Mouse (Mus musculus) hindbrain, embryonic 15.5 days (tissue): ENCODE data around the gene Tbc1d15. TPM values are rescaled to one million over a fixed set of nuclear protein-coding genes. Genes with fewer than 3 reads are reported as not detected.

Experiments
- ATAC-seq: fragments of 200-750 bp; cut with Nextera tagmentation; 2 replicates; pipeline ENCODE4 v1.8.0; 2017; ENCODE audit warnings: low read depth, moderate number of reproducible peaks, moderate TSS enrichment; ENCODE audit not compliant: low FRiP score
- H3K27ac ChIP-seq: fragments of 300-500 bp; sonication (generic); replicated peaks from 2 replicates; pipeline ENCODE4 v1.5.1; 2015; ENCODE audit warnings: mild to moderate bottlenecking, inconsistent platforms
- H3K27me3 ChIP-seq: fragments of 300-500 bp; sonication (generic); 2 replicates; pipeline ENCODE4 v1.6.1; 2015; ENCODE audit warnings: control low read depth, inconsistent platforms
- H3K36me3 ChIP-seq: fragments of 300-500 bp; sonication (generic); 2 replicates; pipeline ENCODE4 v1.6.1; 2015; ENCODE audit warnings: control low read depth, inconsistent platforms
- H3K4me1 ChIP-seq: fragments of 300-500 bp; sonication (generic); replicated peaks from 2 replicates; pipeline ENCODE4 v1.6.1; 2015; ENCODE audit warnings: control low read depth, inconsistent platforms
- H3K4me2 ChIP-seq: fragments of 300-500 bp; sonication (generic); 2 replicates; pipeline ENCODE4 v1.6.1; 2015; ENCODE audit warnings: moderate library complexity, mild to moderate bottlenecking, inconsistent platforms
- H3K4me3 ChIP-seq: fragments of 300-500 bp; sonication (generic); 2 replicates; pipeline ENCODE4 v1.5.1; 2015; ENCODE audit warnings: mild to moderate bottlenecking, inconsistent platforms
- H3K9ac ChIP-seq: fragments of 300-500 bp; sonication (generic); 2 replicates; pipeline ENCODE4 v1.6.1; 2015; ENCODE audit warnings: inconsistent platforms
- H3K9me3 ChIP-seq: fragments of 300-500 bp; sonication (generic); 2 replicates; pipeline ENCODE4 v1.6.1; 2016; ENCODE audit warnings: control low read depth, inconsistent platforms
- WGBS: fragments of 180-500 bp; shearing (Covaris S2); methylation state at CpG from one replicate; pipeline ENCODE4 v1.1.7; 2015; 5-methylcytosine and 5-hydroxymethylcytosine counted together
- polyA plus RNA-seq: library from polyadenylated mRNA; unstranded; fragments of >200 nt; fragmentation: Nextera tagmentation; extraction: Ambion mirVana; gene quantifications from 2 replicates; pipeline ENCODE4 v1.2.1, GENCODE M21; 2015

Gene Tbc1d15
- polyA plus RNA-seq, 1 experiment from 2014 or later = 26.1 TPM

DNA sequence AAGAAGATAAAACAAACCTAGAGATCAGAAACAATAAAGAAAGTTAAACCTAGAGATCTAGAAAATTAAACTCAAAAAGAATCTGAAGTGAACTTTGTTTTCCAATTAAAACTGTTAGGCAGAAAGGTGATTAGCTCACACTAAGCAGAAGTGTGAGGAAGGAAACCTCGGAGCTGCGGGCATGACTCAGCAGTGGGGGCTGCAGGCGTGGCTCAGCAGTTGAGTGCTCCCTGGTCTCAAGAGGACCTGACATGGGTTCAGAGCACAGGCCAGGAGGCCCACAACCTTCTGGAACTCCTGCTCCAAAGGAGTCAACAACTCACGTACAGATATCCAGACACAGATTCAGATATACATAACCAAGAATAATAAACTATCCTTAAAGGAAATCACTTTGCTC is 14.5 kb downstream of the Tbc1d15 start:
- no peak for ATAC-seq
- Histone ChIP-seq H3K4me2 (no peak overlapping the region), H3K27ac (no peak overlapping the region), H3K9ac (no peak overlapping the region), H3K27me3 (no peaks in the 10 kb centered on the region), H3K9me3 (no peaks in the 10 kb centered on the region), H3K4me1 (no peaks in the 10 kb centered on the region), H3K4me3 (no peak overlapping the region), H3K36me3 (peaks cover 39% of the 10 kb centered on the region)
- WGBS = 86% methylated on average over 4 of the region's 4 CpGs

DNA sequence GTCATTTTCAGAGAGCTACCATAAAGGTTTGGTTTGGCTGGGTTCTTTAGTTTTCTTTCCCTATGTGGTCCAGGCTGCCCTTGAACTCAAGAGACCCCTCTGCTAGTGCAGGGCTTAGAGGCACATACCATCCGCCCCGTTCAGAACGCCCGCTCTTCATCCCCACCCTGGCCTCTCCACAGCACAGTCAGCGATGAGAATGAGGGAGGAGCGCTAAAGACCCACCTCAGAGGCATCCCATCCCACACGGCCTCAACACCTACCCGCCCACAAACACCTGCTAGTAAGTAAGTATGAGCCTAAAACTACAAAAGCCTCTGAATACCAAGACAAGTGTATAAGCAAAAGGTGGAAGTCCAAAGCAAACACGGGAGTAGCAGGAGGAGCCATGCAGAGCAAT is 15.8 kb downstream of the Tbc1d15 start:
- Histone ChIP-seq H3K36me3 (peaks cover 45% of the 10 kb centered on the region), H3K4me1 (no peaks in the 10 kb centered on the region), H3K27me3 (no peaks in the 10 kb centered on the region), H3K27ac (no peak overlapping the region), H3K4me3 (no peak overlapping the region), H3K4me2 (no peak overlapping the region), H3K9me3 (no peaks in the 10 kb centered on the region), H3K9ac (no peak overlapping the region)
- WGBS = 94% methylated on average over 9 of the region's 9 CpGs
- ATAC-seq = no peak

DNA sequence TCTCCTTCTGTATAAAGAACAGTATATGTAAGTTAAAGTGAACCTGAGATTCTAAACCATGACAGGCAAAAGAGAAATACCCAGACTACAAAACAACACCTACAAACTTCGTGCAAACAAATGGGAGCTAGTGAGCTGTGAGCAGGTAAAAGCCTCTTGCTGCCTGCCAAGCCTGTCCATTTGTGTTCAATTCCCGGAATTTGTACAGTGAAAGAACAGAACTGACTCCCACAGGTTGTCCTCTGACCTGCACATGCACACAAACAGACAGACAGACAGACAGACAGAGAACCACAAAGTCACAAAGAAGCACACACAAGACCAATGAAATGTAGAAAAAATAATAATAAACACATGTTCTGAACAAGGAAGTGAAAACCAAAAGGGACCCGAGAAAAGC is 17.5 kb downstream of the Tbc1d15 start:
- 86% methylated on average over 3 of the region's 3 CpGs for WGBS
- no peak overlapping the region for H3K4me3 ChIP-seq
- H3K27ac ChIP-seq = no peak overlapping the region
- H3K4me2 ChIP-seq = no peak overlapping the region
- H3K36me3 ChIP-seq = peaks cover 38% of the 10 kb centered on the region
- no peaks in the 10 kb centered on the region for H3K27me3 ChIP-seq
- no peaks in the 10 kb centered on the region for H3K9me3 ChIP-seq
- ATAC-seq = no peak
- no peaks in the 10 kb centered on the region for H3K4me1 ChIP-seq
- no peak overlapping the region for H3K9ac ChIP-seq

DNA sequence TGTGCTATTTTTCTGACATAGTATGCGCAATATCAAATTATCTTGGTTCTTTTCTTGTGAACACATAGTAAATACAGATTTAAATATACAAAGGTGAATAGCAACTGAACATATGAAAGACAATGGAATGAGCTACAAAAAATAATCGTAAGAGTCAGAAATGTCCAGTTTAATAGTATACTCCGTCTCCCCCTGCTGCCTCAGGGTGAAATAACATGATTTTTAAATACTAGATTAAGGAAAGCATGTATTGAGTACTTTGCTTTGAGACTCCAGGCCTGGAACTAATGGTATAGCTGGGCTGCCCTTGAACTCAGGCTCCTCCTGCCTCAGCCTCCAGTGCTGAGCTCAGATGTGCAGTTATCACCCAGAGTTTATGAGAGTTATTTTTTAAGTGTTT is 18.8 kb downstream of the Tbc1d15 start:
- no peak for ATAC-seq
- WGBS = 89% methylated on average over 3 of the region's 3 CpGs

DNA sequence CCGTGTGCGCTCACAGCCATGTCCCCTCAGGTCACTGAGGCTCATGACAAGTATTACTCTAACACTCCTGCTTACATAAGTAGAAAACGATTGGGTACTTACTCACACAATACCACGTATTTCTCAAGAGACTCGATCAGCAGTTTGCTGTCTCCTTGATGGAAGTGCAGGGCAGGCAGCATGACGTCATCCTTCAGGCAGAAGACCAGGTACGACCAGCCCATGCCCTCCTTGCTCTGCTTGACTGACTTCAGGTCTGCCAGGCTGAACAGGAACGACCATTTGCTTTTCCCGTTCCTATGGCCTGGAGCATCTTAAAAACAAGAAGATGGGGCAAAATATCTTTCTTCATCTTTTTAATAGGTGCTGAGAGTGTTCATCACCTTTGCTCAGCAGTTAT is 22.2 kb downstream of the Tbc1d15 start:
- Histone ChIP-seq H3K4me1 (no peaks in the 10 kb centered on the region), H3K4me2 (no peak overlapping the region), H3K27ac (no peak overlapping the region), H3K4me3 (no peak overlapping the region), H3K9me3 (no peaks in the 10 kb centered on the region), H3K27me3 (no peaks in the 10 kb centered on the region), H3K36me3 (peaks cover 26% of the 10 kb centered on the region; the same call in 1 of the 2 replicates), H3K9ac (no peak overlapping the region)
- no peak for ATAC-seq
- WGBS = 86% methylated on average over 9 of the region's 9 CpGs

More for the DNA sequence above, 18.8 kb downstream of the Tbc1d15 start:
- no peak overlapping the region for H3K4me3 ChIP-seq
- H3K4me1 ChIP-seq = no peaks in the 10 kb centered on the region
- H3K27me3 ChIP-seq = no peaks in the 10 kb centered on the region
- no peak overlapping the region for H3K27ac ChIP-seq
- H3K4me2 ChIP-seq = no peak overlapping the region
- no peaks in the 10 kb centered on the region for H3K9me3 ChIP-seq
- no peak overlapping the region for H3K9ac ChIP-seq
- H3K36me3 ChIP-seq = peaks cover 32% of the 10 kb centered on the region; the same call in 1 of the 2 replicates

DNA sequence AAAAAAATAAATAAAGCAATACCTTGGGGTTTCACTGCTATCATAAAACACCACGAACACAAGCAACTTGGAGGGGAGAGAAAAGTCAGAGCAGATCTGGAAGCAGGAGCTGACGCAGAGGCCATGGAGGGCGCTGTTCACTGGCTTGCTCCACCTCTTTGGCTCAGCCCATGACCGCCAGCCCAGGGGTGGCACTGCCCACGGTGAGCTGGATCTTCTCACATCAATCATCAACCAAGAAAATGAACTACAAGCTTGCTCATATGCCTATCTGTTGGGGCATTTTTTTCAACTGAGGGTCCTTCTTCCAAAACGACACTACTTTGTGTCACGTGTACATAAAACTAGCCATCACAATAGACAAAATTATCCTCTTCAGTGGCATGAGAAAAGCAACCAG is 24.7 kb downstream of the Tbc1d15 start:
- Histone ChIP-seq H3K27me3 (no peaks in the 10 kb centered on the region), H3K27ac (no peak overlapping the region), H3K9me3 (no peaks in the 10 kb centered on the region), H3K4me1 (no peaks in the 10 kb centered on the region), H3K4me3 (no peak overlapping the region), H3K4me2 (no peak overlapping the region), H3K9ac (no peak overlapping the region), H3K36me3 (peaks cover 17% of the 10 kb centered on the region; the same call in 1 of the 2 replicates)
- WGBS = 93% methylated on average over 7 of the region's 7 CpGs
- ATAC-seq = no peak

DNA sequence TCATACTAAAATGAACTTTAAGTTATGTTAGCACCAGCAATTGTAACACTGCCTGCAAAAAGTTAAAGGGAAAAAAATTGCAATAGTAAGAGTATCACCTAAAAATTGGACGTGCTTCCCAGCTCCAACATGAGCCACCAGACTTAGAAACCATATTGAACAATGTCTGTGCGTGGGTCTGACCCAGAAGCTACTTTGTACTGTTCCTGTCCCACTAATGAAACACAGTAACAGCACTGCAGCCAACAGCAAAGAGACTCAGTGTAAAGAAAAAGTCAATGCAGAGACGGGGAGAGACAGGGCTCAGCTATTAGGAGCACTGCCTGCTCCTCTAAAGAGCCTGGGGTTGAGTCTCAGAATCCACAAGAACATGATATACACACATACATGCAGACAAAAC is 27.4 kb downstream of the Tbc1d15 start:
- 92% methylated on average over 3 of the region's 3 CpGs for WGBS

DNA sequence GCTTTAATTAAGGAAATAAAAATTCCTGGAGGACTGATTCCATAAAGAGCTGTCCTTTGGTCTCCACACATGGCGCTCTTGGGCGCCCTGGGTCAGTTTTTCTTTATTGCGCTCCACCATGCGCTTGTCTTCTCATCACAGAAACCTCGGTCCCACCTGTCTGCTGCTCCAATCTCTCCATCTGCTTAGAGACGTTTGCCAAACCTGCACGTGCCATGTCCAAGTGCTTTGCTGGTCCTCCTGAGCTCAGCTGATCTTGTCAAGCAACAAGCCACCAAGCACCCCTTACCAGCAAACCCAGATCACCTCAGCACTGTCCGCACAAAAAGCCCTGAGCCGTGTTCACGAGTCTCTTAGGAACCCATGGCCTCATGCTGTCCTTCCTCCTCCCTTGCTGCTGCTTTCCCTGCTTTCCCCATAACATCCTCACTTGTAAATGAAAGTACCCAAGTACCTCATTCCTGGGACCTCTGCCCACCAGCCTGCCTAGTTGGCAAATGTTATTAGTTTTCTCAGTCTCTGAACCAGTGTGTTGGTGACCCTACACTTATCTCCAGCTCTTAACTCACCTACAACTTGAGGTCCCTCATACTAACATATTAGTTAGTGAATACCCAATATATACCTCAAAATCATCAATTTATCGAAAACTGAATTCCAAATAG is 38.2 kb downstream of the Tbc1d15 start:
- H3K4me3 ChIP-seq = no peak overlapping the region
- peaks cover 60% of the 10 kb centered on the region for H3K36me3 ChIP-seq
- H3K9me3 ChIP-seq = no peaks in the 10 kb centered on the region
- no peak for ATAC-seq
- 98% methylated on average over 11 of the region's 11 CpGs for WGBS
- H3K27ac ChIP-seq = no peak overlapping the region
- no peaks in the 10 kb centered on the region for H3K4me1 ChIP-seq
- H3K9ac ChIP-seq = no peak overlapping the region
- no peaks in the 10 kb centered on the region for H3K27me3 ChIP-seq
- no peak overlapping the region for H3K4me2 ChIP-seq

More for the DNA sequence above, 27.4 kb downstream of the Tbc1d15 start:
- Histone ChIP-seq H3K4me1 (no peaks in the 10 kb centered on the region), H3K4me3 (no peak overlapping the region), H3K27me3 (no peaks in the 10 kb centered on the region), H3K4me2 (no peak overlapping the region), H3K36me3 (peaks cover 13% of the 10 kb centered on the region), H3K9ac (no peak overlapping the region), H3K27ac (no peak overlapping the region), H3K9me3 (no peaks in the 10 kb centered on the region)
- no peak for ATAC-seq

DNA sequence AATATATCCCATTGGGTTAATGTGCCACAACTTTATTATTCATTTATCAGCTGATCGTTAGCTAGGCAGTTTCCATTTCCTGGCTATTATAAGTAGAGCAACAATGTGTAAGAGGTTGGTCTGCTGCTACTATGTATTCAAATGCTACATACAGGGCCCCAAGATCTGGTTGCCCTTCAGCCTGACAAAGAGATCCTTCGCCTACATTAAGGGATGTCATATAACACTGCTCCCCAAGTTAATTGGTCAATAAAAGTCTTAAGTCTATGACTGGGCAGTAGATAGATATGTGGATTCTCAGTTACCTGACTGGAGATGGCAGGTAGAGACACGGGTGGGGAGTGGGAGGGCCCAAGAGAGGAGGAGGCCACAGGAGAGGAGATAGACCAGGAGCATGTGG is 45.4 kb downstream of the Tbc1d15 start:
- H3K4me2 ChIP-seq = no peak overlapping the region
- H3K27ac ChIP-seq = no peak overlapping the region
- H3K36me3 ChIP-seq = peaks cover 32% of the 10 kb centered on the region
- H3K9ac ChIP-seq = no peak overlapping the region
- no peak overlapping the region for H3K4me3 ChIP-seq
- ATAC-seq = no peak
- H3K27me3 ChIP-seq = no peaks in the 10 kb centered on the region
- WGBS = 92% methylated on average over 3 of the region's 3 CpGs
- H3K9me3 ChIP-seq = no peaks in the 10 kb centered on the region
- H3K4me1 ChIP-seq = no peaks in the 10 kb centered on the region

DNA sequence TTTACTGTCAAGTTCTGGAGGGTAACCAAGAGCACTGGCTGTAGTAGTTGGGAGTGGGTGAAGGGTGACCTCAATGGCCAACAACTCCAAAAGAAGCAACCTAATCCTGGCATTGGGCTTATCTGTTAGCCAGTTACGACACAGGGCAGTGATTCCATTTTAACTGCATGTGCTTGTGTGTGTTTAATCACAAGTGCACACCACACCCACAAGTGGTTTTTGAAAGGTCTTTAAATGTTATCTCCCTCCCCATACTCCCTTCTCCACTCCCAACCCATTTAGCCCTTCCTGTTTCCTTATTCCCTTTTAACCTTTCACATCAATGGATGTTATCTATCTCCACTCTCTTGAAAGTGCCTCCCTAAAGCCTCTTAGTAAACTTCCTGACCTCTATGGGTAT is 46.0 kb downstream of the Tbc1d15 start:
- Histone ChIP-seq H3K27me3 (no peaks in the 10 kb centered on the region), H3K4me3 (no peak overlapping the region), H3K4me1 (no peaks in the 10 kb centered on the region), H3K4me2 (no peak overlapping the region), H3K9me3 (no peaks in the 10 kb centered on the region), H3K27ac (no peak overlapping the region), H3K9ac (no peak overlapping the region), H3K36me3 (peaks cover 28% of the 10 kb centered on the region)
- ATAC-seq = no peak
- WGBS = 86% methylated on average over 1 of the region's 1 CpGs

DNA sequence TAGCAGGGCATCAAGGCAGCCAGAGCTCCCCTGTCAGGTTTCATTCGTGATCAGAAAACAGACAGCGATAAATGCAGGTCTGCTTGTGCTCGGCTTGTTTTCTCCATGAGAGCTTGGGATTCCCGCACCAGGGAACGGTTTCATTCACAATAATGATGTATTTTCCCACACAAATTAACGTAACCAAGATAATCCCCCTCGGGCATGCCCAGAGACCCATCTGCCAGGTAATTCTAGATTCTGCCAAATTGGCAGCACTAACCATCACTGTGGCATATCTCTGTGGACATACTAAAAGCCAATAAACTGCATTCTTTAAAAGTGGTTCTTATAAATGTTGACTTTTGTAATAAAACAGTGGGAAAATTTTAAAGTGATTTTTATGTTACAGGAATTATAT is 60.1 kb downstream of the Tbc1d15 start:
- Histone ChIP-seq H3K27ac (no peak overlapping the region), H3K4me3 (no peak overlapping the region), H3K9ac (no peak overlapping the region), H3K27me3 (no peaks in the 10 kb centered on the region), H3K9me3 (no peaks in the 10 kb centered on the region), H3K36me3 (no peaks in the 10 kb centered on the region), H3K4me2 (no peak overlapping the region), H3K4me1 (no peaks in the 10 kb centered on the region)
- ATAC-seq = peak; percentile 51; the same call in 1 of the 2 replicates
- WGBS = 53% methylated on average over 7 of the region's 7 CpGs

DNA sequence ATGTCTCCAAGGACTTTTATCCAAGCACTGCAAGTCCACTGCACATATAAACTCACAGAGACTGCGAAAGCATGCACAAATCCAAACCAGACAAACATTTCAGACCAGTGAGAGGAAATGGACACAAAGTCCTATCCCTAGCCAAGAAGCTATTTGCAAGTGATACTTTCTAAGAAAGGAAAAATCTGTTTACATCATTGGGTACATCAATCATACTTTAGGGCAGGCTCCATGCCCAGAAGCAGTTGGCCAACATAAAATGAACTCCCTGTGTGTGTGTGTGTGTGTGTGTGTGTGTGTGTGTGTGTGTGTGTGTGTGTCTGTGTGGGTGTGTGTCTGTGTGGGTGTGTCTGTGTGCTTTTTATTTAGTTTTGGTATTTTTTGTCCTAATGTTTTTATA is 63.9 kb downstream of the Tbc1d15 start:
- H3K9me3 ChIP-seq = no peaks in the 10 kb centered on the region
- no peak overlapping the region for H3K27ac ChIP-seq
- WGBS = 84% methylated on average over 1 of the region's 1 CpGs
- ATAC-seq = no peak
- 0 out of 2 replicates have a peak, but pooled peaks cover 6% of the 10 kb centered on the region for H3K4me1 ChIP-seq
- H3K27me3 ChIP-seq = no peaks in the 10 kb centered on the region
- H3K36me3 ChIP-seq = no peaks in the 10 kb centered on the region
- H3K9ac ChIP-seq = no peak overlapping the region
- no peak overlapping the region for H3K4me3 ChIP-seq
- no peak overlapping the region for H3K4me2 ChIP-seq

DNA sequence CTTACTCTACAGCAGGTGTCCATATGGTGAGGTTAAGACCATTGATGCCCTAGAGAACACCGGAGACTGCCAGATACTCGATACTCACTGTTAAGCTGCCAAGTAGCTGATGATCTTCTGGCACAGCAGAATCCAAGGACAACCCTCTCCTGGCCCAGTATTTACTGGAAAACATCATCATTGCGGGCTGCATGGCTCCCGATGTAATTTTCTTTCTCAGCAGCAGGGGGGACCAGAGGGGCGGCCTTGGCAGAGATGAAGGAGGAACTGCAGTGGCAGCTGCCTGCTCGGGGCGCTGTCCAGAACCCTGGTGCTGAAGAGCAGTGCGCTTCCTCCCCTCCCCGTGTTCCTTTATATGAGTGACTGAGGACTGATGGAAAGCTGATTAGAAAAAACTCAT is 66.6 kb downstream of the Tbc1d15 start, which contains the start of gene Tph2:
Gene Tph2 (minus strand): TSS at position 326 of the 400 bp plus-strand sequence.
- H3K4me2 ChIP-seq = peak within 1 kb of the TSS; percentile 24; the same call in 1 of the 2 replicates
- WGBS = 5% methylated on average over 9 of the region's 9 CpGs

More for the DNA sequence above, 66.6 kb downstream of the Tbc1d15 start, which contains the start of gene Tph2:
- Histone ChIP-seq H3K9ac (no peak within 1 kb of the TSS), H3K4me1 (0 out of 2 replicates have a peak, but pooled peaks cover 6% of the 10 kb centered on the region), H3K27me3 (no peaks in the 10 kb centered on the region), H3K4me3 (no peak within 1 kb of the TSS), H3K9me3 (no peaks in the 10 kb centered on the region), H3K27ac (no peak within 1 kb of the TSS), H3K36me3 (no peaks in the 10 kb centered on the region)
- ATAC-seq = peak; percentile 82
